Mouse (Mus musculus) cerebellum, adult 2 months (tissue): ENCODE measurements around the gene Acsbg1. TPM values are rescaled to one million over a fixed set of nuclear protein-coding genes. Genes with fewer than 3 reads are reported as not detected.

Source experiments
- DNase-seq, 2 experiments: peaks; one replicate each; pipeline ENCODE4 v3.0.0; 2021
- H3K27ac ChIP-seq: fragments of 200-500 bp; 2 replicates; pipeline ENCODE4 v1.5.1; 2012; ENCODE audit warnings: low read length, control low read depth, inconsistent platforms; ENCODE audit not compliant: insufficient read depth
- H3K27me3 ChIP-seq: fragments of 200-500 bp; 2 replicates; pipeline ENCODE4 v1.6.1; 2012; ENCODE audit warnings: inconsistent platforms, mild to moderate bottlenecking, low read length, moderate library complexity; ENCODE audit not compliant: control insufficient read depth, insufficient read depth
- H3K4me1 ChIP-seq: fragments of 200-500 bp; 2 replicates; pipeline ENCODE4 v1.6.1; 2011; ENCODE audit warnings: low read length; ENCODE audit not compliant: control insufficient read depth, insufficient read depth
- H3K4me3 ChIP-seq: fragments of 200-500 bp; replicated peaks from 2 replicates; pipeline ENCODE3; 2011; ENCODE audit warnings: mild to moderate bottlenecking, low read depth, low read length, control low read depth; ENCODE audit not compliant: insufficient read depth
- CTCF ChIP-seq: fragments of 200-500 bp; IDR thresholded peaks from 2 replicates; pipeline ENCODE4 v1.5.1; 2011; ENCODE audit warnings: low read depth, mild to moderate bottlenecking, control low read depth, low read length, moderate library complexity, borderline replicate concordance; ENCODE audit not compliant: insufficient read depth
- POLR2A ChIP-seq: fragments of 200-500 bp; IDR thresholded peaks from 2 replicates; pipeline ENCODE4 v1.6.1; 2011; ENCODE audit warnings: low read length, control low read depth, borderline replicate concordance; ENCODE audit not compliant: insufficient read depth
- WGBS: fragments of 180-500 bp; shearing (Covaris S2); methylation state at CpG from one replicate; pipeline ENCODE4 v1.1.7; 2018; 5-methylcytosine and 5-hydroxymethylcytosine counted together
- polyA plus RNA-seq: library from polyadenylated mRNA; depleted of rRNA; stranded (reverse); fragments of >200 nt; gene quantifications from 2 replicates; pipeline ENCODE4 v1.2.3, GENCODE M21; 2012; rRNA removed

Gene Acsbg1
- polyA plus RNA-seq, 1 experiment = 270 TPM

GRCm38 (mm10) chr9:54555044-54555443 is 106.6 kb downstream of the Acsbg1 start:
- WGBS = 35% methylated on average over 2 of the region's 2 CpGs
- no peak for DNase-seq
- TF ChIP-seq CTCF (no peak), POLR2A (no peak)
- H3K27ac ChIP-seq = no peak overlapping the region
- peaks cover 6% of the 10 kb centered on the region for H3K4me1 ChIP-seq
- no peak overlapping the region for H3K4me3 ChIP-seq
- no peaks in the 10 kb centered on the region for H3K27me3 ChIP-seq

Other genes starting within 250 kb of the Acsbg1 start
- gene Dmxl2, start 160.2 kb downstream of the Acsbg1 start, polyA plus RNA-seq = 97.9 and 98.9 TPM in 2 replicates
- gene Sh2d7, start 122.9 kb downstream of the Acsbg1 start, polyA plus RNA-seq = not detected in 2 replicates
- gene Cib2, start 101.7 kb downstream of the Acsbg1 start, polyA plus RNA-seq = 31.7 and 40.2 TPM in 2 replicates
- 209 and 211 TPM in 2 replicates for gene Idh3a, start 75.5 kb downstream of the Acsbg1 start, polyA plus RNA-seq
- 36.4 and 37.5 TPM in 2 replicates for gene Dnaja4, start 37.0 kb upstream of the Acsbg1 start, polyA plus RNA-seq
- 65.3 and 69.6 TPM in 2 replicates for gene Wdr61, start 72.6 kb upstream of the Acsbg1 start, polyA plus RNA-seq
- gene Crabp1, start 102.9 kb upstream of the Acsbg1 start, polyA plus RNA-seq = 4.9 and 5.5 TPM in 2 replicates
- gene Ireb2, start 201.9 kb upstream of the Acsbg1 start, polyA plus RNA-seq = 28.0 and 30.1 TPM in 2 replicates